Comparison of ENCODE assay signal across 22 mouse cellular contexts in the genomic region with DNA sequence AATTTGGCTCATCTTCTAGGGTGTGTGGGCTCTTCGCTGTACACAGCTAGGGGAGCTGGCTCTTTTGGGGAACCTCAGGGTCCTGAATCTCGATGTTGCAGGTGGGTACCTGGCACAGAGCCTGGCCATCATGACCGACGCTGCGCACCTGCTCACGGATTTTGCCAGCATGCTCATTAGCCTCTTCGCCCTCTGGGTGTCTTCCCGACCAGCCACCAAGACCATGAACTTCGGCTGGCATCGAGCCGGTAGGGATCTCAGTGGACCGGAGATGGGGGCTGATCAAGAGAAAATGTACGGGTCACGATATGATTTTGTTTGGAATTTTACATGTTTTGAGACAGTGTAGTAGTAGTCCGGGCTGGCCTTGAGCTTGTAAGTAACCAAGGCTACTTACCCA. TPM values are rescaled to one million over a fixed set of nuclear protein-coding genes. Genes with fewer than 3 reads are reported as not detected.
DNase-seq lines count a peak whose midpoint lies in the region; ATAC-seq and TF ChIP-seq lines count a peak whose summit lies in the region.
"Had no signal": no experiment of that assay in that cellular context is flagged by ENCODE, and none has a peak within 500 bp of the region (broad histone marks: within the 10 kb centered on the region; RNA-seq: fewer than 3 reads in every experiment).

No protein-coding gene starts in this region.

- peaks cover 10% of the 10 kb centered on the region for H3K27me3 ChIP-seq in intestine, postnatal 0 days (replicated peaks; ENCODE audit: control insufficient read depth, insufficient read depth, low read length)
- peaks cover 27% of the 10 kb centered on the region for H3K27me3 ChIP-seq in intestine, embryonic 15.5 days (replicated peaks)
- no peaks in the 10 kb centered on the region for H3K27me3 ChIP-seq in kidney, adult 2 months (replicated peaks; ENCODE audit: control insufficient read depth, insufficient read depth, low read length)
- peaks cover 36% of the 10 kb centered on the region for H3K27me3 ChIP-seq in neural tube, embryonic 11.5 days (ENCODE audit: control insufficient read depth, insufficient read depth, low read length)
- peaks cover 42% of the 10 kb centered on the region for H3K27me3 ChIP-seq in neural tube, embryonic 15.5 days (replicated peaks)
- peaks cover 2% of the 10 kb centered on the region; the same call in 1 of the 2 replicates for H3K27me3 ChIP-seq in small intestine, adult 2 months (ENCODE audit: control insufficient read depth, insufficient read depth, low read length)
- H3K27me3 ChIP-seq: CH12.LX, Patski had no signal

- H3K9ac ChIP-seq in intestine, postnatal 0 days (ENCODE audit: low read depth, low read length): no peak overlapping the region
- no peak overlapping the region for H3K9ac ChIP-seq in intestine, embryonic 15.5 days
- H3K9ac ChIP-seq in neural tube, embryonic 11.5 days (ENCODE audit: low read length): no peak overlapping the region
- H3K9ac ChIP-seq in neural tube, embryonic 15.5 days (replicated peaks): no peak overlapping the region

- H3K27ac ChIP-seq in intestine, postnatal 0 days (ENCODE audit: low read depth, low read length): no peak overlapping the region
- H3K27ac ChIP-seq in intestine, embryonic 15.5 days: no peak overlapping the region
- H3K27ac ChIP-seq in kidney, adult 2 months (ENCODE audit: insufficient read depth, low read depth, low read length): no peak overlapping the region
- no peak overlapping the region for H3K27ac ChIP-seq in neural tube, embryonic 11.5 days (ENCODE audit: low read depth, low read length)
- no peak overlapping the region for H3K27ac ChIP-seq in neural tube, embryonic 15.5 days (replicated peaks)
- 0 out of 2 replicates have a peak overlapping the region, but pooled peaks have one; percentile 18 for H3K27ac ChIP-seq in small intestine, adult 2 months (ENCODE audit: insufficient read depth, low read depth, low read length)

- no peak for TF ChIP-seq POLR2A in kidney, adult 2 months (IDR thresholded peaks at IDR 0.05; ENCODE audit: low read depth, low read length)
- TF ChIP-seq POLR2A in small intestine, adult 2 months (IDR thresholded peaks at IDR 0.05; ENCODE audit: low read depth, low read length): no peak

- peak; percentile 55 for DNase-seq in kidney, adult 2 months
- no peak for DNase-seq in kidney, adult 8-10 months
- DNase-seq in neural tube, embryonic 11.5 days (ENCODE audit: low spot score): peak; percentile 4
- no peak for DNase-seq in embryo, embryonic 10 days (ENCODE audit: low spot score)
- DNase-seq: adrenal gland, adult 8-10 months; adrenal gland, postnatal 10 days; adrenal gland, postnatal 14 days; adrenal gland, postnatal 25 days; adrenal gland, postnatal 36 days; B cell, adult 2 months; cerebellum, adult 11 months; cerebellum, adult 11-12 months had no signal

- no peak overlapping the region for H3K4me3 ChIP-seq in intestine, postnatal 0 days (ENCODE audit: low read depth, low read length)
- H3K4me3 ChIP-seq in intestine, embryonic 15.5 days (replicated peaks): no peak overlapping the region
- H3K4me3 ChIP-seq in kidney, adult 2 months (ENCODE audit: insufficient read depth, low read depth, low read length): no peak overlapping the region
- H3K4me3 ChIP-seq in neural tube, embryonic 11.5 days (ENCODE audit: low read depth, low read length): no peak overlapping the region
- H3K4me3 ChIP-seq in neural tube, embryonic 15.5 days (replicated peaks): no peak overlapping the region
- H3K4me3 ChIP-seq in small intestine, adult 2 months (ENCODE audit: low read depth, low read length): peak overlapping the region; percentile 48

- no peak for TF ChIP-seq CTCF in intestine, postnatal 0 days (IDR thresholded peaks at IDR 0.05; ENCODE audit: low read depth)
- TF ChIP-seq CTCF in kidney, adult 2 months (conservative IDR thresholded peaks at IDR 0.05; ENCODE audit: insufficient read depth, insufficient read length, low read depth, low read length): no peak
- TF ChIP-seq CTCF in small intestine, adult 2 months (IDR thresholded peaks at IDR 0.05; ENCODE audit: extremely low read depth, insufficient read length, insufficient replicate concordance, low read depth, low read length): no peak

- WGBS in intestine, postnatal 0 days: 94% methylated on average over 15 of the region's 15 CpGs
- 90% methylated on average over 15 of the region's 15 CpGs for WGBS in intestine, embryonic 15.5 days
- 89% methylated on average over 15 of the region's 15 CpGs for WGBS in kidney, adult 2 months
- 91% methylated on average over 15 of the region's 15 CpGs for WGBS in neural tube, embryonic 11.5 days
- 82% methylated on average over 15 of the region's 15 CpGs for WGBS in neural tube, embryonic 15.5 days
- 62% methylated on average over 15 of the region's 15 CpGs for WGBS in small intestine, adult 2 months

- peaks cover 5% of the 10 kb centered on the region; the same call in 1 of the 2 replicates for H3K4me1 ChIP-seq in intestine, postnatal 0 days (replicated peaks; ENCODE audit: control insufficient read depth, insufficient read depth, low read length)
- peaks cover 19% of the 10 kb centered on the region for H3K4me1 ChIP-seq in intestine, embryonic 15.5 days (replicated peaks)
- peaks cover 10% of the 10 kb centered on the region; the same call in 1 of the 2 replicates for H3K4me1 ChIP-seq in kidney, adult 2 months (ENCODE audit: control insufficient read depth, insufficient read depth, low read length)
- 0 out of 2 replicates have a peak, but pooled peaks cover 5% of the 10 kb centered on the region for H3K4me1 ChIP-seq in neural tube, embryonic 11.5 days (ENCODE audit: control insufficient read depth, insufficient read depth, low read length)
- H3K4me1 ChIP-seq in neural tube, embryonic 15.5 days: peaks cover 11% of the 10 kb centered on the region
- H3K4me1 ChIP-seq in small intestine, adult 2 months (ENCODE audit: control insufficient read depth, insufficient read depth, insufficient read length, low read length): peaks cover 20% of the 10 kb centered on the region

- peak overlapping the region; percentile 67 for H3K4me2 ChIP-seq in intestine, postnatal 0 days (replicated peaks; ENCODE audit: low read depth)
- H3K4me2 ChIP-seq in intestine, embryonic 15.5 days (replicated peaks): no peak overlapping the region
- no peak overlapping the region for H3K4me2 ChIP-seq in neural tube, embryonic 11.5 days (ENCODE audit: low read depth)
- no peak overlapping the region for H3K4me2 ChIP-seq in neural tube, embryonic 15.5 days

- H3K36me3 ChIP-seq in intestine, postnatal 0 days (ENCODE audit: control insufficient read depth, insufficient read depth): peaks cover 9% of the 10 kb centered on the region; the same call in 1 of the 2 replicates
- H3K36me3 ChIP-seq in intestine, embryonic 15.5 days: no peaks in the 10 kb centered on the region
- no peaks in the 10 kb centered on the region for H3K36me3 ChIP-seq in kidney, adult 2 months (ENCODE audit: control insufficient read depth, insufficient read depth, low read length)
- H3K36me3 ChIP-seq in neural tube, embryonic 11.5 days (ENCODE audit: control insufficient read depth, insufficient read depth, low read length): no peaks in the 10 kb centered on the region
- no peaks in the 10 kb centered on the region for H3K36me3 ChIP-seq in neural tube, embryonic 15.5 days
- H3K36me3 ChIP-seq in small intestine, adult 2 months (ENCODE audit: control insufficient read depth, insufficient read depth, low read length): peaks cover 10% of the 10 kb centered on the region

- ATAC-seq in intestine, postnatal 0 days: no peak
- ATAC-seq in intestine, embryonic 15.5 days: no peak
- ATAC-seq in neural tube, embryonic 11.5 days (ENCODE audit: insufficient read depth, low FRiP score, low TSS enrichment): no peak
- ATAC-seq in neural tube, embryonic 15.5 days (ENCODE audit: low FRiP score): no peak
- ATAC-seq: activated CD4-positive, CD25-positive, alpha-beta regulatory T cell, adult 4 months; CD4-positive, CD25-positive, alpha-beta regulatory T cell, adult 4 months; Patski had no signal

- H3K9me3 ChIP-seq in intestine, postnatal 0 days (ENCODE audit: control insufficient read depth): no peaks in the 10 kb centered on the region
- no peaks in the 10 kb centered on the region for H3K9me3 ChIP-seq in intestine, embryonic 15.5 days
- no peaks in the 10 kb centered on the region for H3K9me3 ChIP-seq in neural tube, embryonic 11.5 days (ENCODE audit: control insufficient read depth, low read length)
- no peaks in the 10 kb centered on the region for H3K9me3 ChIP-seq in neural tube, embryonic 15.5 days (replicated peaks)

RNA-seq across cellular contexts. Expression of gene Slc30a2, which starts 2.8 kb away (rescaled TPM):
- polyA plus RNA-seq in intestine, postnatal 0 days (2015; fragmentation: Nextera tagmentation; extraction: Ambion mirVana): 15.4 and 39.1 TPM in 2 replicates
- 4.4 and 4.5 TPM in 2 replicates for polyA plus RNA-seq in intestine, embryonic 15.5 days (2015; fragmentation: Nextera tagmentation; extraction: Ambion mirVana)
- polyA plus RNA-seq in kidney, adult 2 months (2012; rRNA removed): 32.3 and 33.3 TPM in 2 replicates
- not detected in 2 replicates for polyA plus RNA-seq in neural tube, embryonic 11.5 days (2014; fragmentation: Nextera tagmentation; extraction: Ambion mirVana)
- polyA plus RNA-seq in neural tube, embryonic 15.5 days (2015; fragmentation: Nextera tagmentation; extraction: Ambion mirVana): 0.14 and 0.20 TPM in 2 replicates
- 25.8 and 57.1 TPM in 2 replicates for polyA plus RNA-seq in small intestine, adult 2 months (2012; rRNA removed)
- polyA plus RNA-seq: C2C12, Patski had no signal

RNA-seq across cellular contexts. Expression of gene Trim63, which starts 30.9 kb away (rescaled TPM):
- polyA plus RNA-seq in intestine, postnatal 0 days (2015; fragmentation: Nextera tagmentation; extraction: Ambion mirVana): 1.4 and 1.7 TPM in 2 replicates
- polyA plus RNA-seq in intestine, embryonic 15.5 days (2015; fragmentation: Nextera tagmentation; extraction: Ambion mirVana): 0.68 and 1.0 TPM in 2 replicates
- 4.2 and 7.4 TPM in 2 replicates for polyA plus RNA-seq in kidney, adult 2 months (2012; rRNA removed)
- 0.87 and 1.6 TPM in 2 replicates for polyA plus RNA-seq in neural tube, embryonic 11.5 days (2014; fragmentation: Nextera tagmentation; extraction: Ambion mirVana)
- 1.2 and 1.4 TPM in 2 replicates for polyA plus RNA-seq in neural tube, embryonic 15.5 days (2015; fragmentation: Nextera tagmentation; extraction: Ambion mirVana)
- 0.46 TPM in 1 of 2 replicates, not detected in the other for polyA plus RNA-seq in small intestine, adult 2 months (2012; rRNA removed)
- polyA plus RNA-seq: activated CD4-positive, CD25-positive, alpha-beta regulatory T cell, adult 4 months; CD4-positive, CD25-positive, alpha-beta regulatory T cell, adult 4 months; G1E had no signal

RNA-seq across cellular contexts. Expression of gene Extl1, which starts 37.8 kb away (rescaled TPM):
- 1.0 and 1.2 TPM in 2 replicates for polyA plus RNA-seq in intestine, postnatal 0 days (2015; fragmentation: Nextera tagmentation; extraction: Ambion mirVana)
- polyA plus RNA-seq in intestine, embryonic 15.5 days (2015; fragmentation: Nextera tagmentation; extraction: Ambion mirVana): 1.4 and 1.5 TPM in 2 replicates
- polyA plus RNA-seq in kidney, adult 2 months (2012; rRNA removed): 1.1 and 1.3 TPM in 2 replicates
- polyA plus RNA-seq in neural tube, embryonic 11.5 days (2014; fragmentation: Nextera tagmentation; extraction: Ambion mirVana): 0.24 and 0.37 TPM in 2 replicates
- 0.75 and 1.2 TPM in 2 replicates for polyA plus RNA-seq in neural tube, embryonic 15.5 days (2015; fragmentation: Nextera tagmentation; extraction: Ambion mirVana)
- polyA plus RNA-seq in small intestine, adult 2 months (2012; rRNA removed): 1.5 and 1.7 TPM in 2 replicates
- polyA plus RNA-seq: G1E had no signal

RNA-seq across cellular contexts. Expression of gene Pafah2, which starts 50.3 kb away (rescaled TPM):
- polyA plus RNA-seq in intestine, postnatal 0 days (2015; fragmentation: Nextera tagmentation; extraction: Ambion mirVana): 39.8 and 49.2 TPM in 2 replicates
- 42.4 and 42.6 TPM in 2 replicates for polyA plus RNA-seq in intestine, embryonic 15.5 days (2015; fragmentation: Nextera tagmentation; extraction: Ambion mirVana)
- polyA plus RNA-seq in kidney, adult 2 months (2012; rRNA removed): 96.9 and 102 TPM in 2 replicates
- 6.9 and 11.4 TPM in 2 replicates for polyA plus RNA-seq in neural tube, embryonic 11.5 days (2014; fragmentation: Nextera tagmentation; extraction: Ambion mirVana)
- polyA plus RNA-seq in neural tube, embryonic 15.5 days (2015; fragmentation: Nextera tagmentation; extraction: Ambion mirVana): 7.5 and 8.9 TPM in 2 replicates
- polyA plus RNA-seq in small intestine, adult 2 months (2012; rRNA removed): 12.9 and 20.5 TPM in 2 replicates

RNA-seq across cellular contexts. Expression of gene Pdik1l, which starts 58.1 kb away (rescaled TPM):
- polyA plus RNA-seq in intestine, postnatal 0 days (2015; fragmentation: Nextera tagmentation; extraction: Ambion mirVana): 9.2 and 9.6 TPM in 2 replicates
- 15.7 and 17.9 TPM in 2 replicates for polyA plus RNA-seq in intestine, embryonic 15.5 days (2015; fragmentation: Nextera tagmentation; extraction: Ambion mirVana)
- 3.3 and 3.4 TPM in 2 replicates for polyA plus RNA-seq in kidney, adult 2 months (2012; rRNA removed)
- polyA plus RNA-seq in neural tube, embryonic 11.5 days (2014; fragmentation: Nextera tagmentation; extraction: Ambion mirVana): 21.6 and 23.1 TPM in 2 replicates
- 32.1 and 33.9 TPM in 2 replicates for polyA plus RNA-seq in neural tube, embryonic 15.5 days (2015; fragmentation: Nextera tagmentation; extraction: Ambion mirVana)
- polyA plus RNA-seq in small intestine, adult 2 months (2012; rRNA removed): 1.4 and 1.6 TPM in 2 replicates

Comparison
In these comparisons a context has a peak if more than half of its experiments do, and no peak if none do; other contexts are left out.
1. DNase-seq: peak in kidney, adult 2 months (single experiment) and neural tube, embryonic 11.5 days (single experiment); none in kidney, adult 8-10 months (0 of 2) and embryo, embryonic 10 days (single experiment).